ENCODE assay signal across 28 mouse cellular contexts in genomic region chr1:26459892-26460291, GRCm38 (mm10).
"Had no signal": no experiment of that assay in that cellular context is flagged by ENCODE, and none has a peak within 500 bp of the region (broad histone marks: within the 10 kb centered on the region; RNA-seq: fewer than 3 reads in every experiment).

No protein-coding gene starts in this region.

- H3K9me3 ChIP-seq: heart, embryonic 13.5 days; heart, embryonic 15.5 days; hindbrain, embryonic 13.5 days; hindbrain, embryonic 15.5 days; kidney, embryonic 15.5 days; limb, embryonic 10.5 days; limb, embryonic 12.5 days; liver, embryonic 13.5 days; liver, embryonic 15.5 days had no signal

- H3K4me3 ChIP-seq: heart, adult 2 months; heart, embryonic 13.5 days; heart, embryonic 15.5 days; hindbrain, embryonic 13.5 days; hindbrain, embryonic 15.5 days; kidney, embryonic 15.5 days; layer of hippocampus, adult 2 months; left cerebral cortex, adult 2 months; limb, embryonic 10.5 days; limb, embryonic 12.5 days; liver, embryonic 13.5 days; liver, embryonic 15.5 days had no signal

- H3K4me2 ChIP-seq: heart, embryonic 11.5 days; heart, embryonic 13.5 days; heart, embryonic 15.5 days; hindbrain, embryonic 13.5 days; hindbrain, embryonic 15.5 days; kidney, embryonic 15.5 days; limb, embryonic 12.5 days; liver, embryonic 11.5 days; liver, embryonic 13.5 days; liver, embryonic 15.5 days had no signal

- ATAC-seq: hindbrain, postnatal 0 days; intestine, embryonic 16.5 days had no signal

- DNase-seq: gastrocnemius, postnatal 14 days; gastrocnemius, postnatal 36 days; heart, adult 11 months; heart, adult 2 months; heart, postnatal 14 days; heart, postnatal 36 days; kidney, adult 11 months; kidney, adult 2 months; kidney, adult 9 months; kidney, postnatal 14 days; kidney, postnatal 36 days; liver; liver, embryonic 13.5 days had no signal

- H3K27ac ChIP-seq: heart, adult 2 months; heart, embryonic 13.5 days; heart, embryonic 15.5 days; hindbrain, embryonic 13.5 days; hindbrain, embryonic 15.5 days; hindbrain, postnatal 0 days; kidney, embryonic 15.5 days; kidney, postnatal 0 days; layer of hippocampus, adult 2 months; left cerebral cortex, adult 2 months; limb, embryonic 10.5 days; limb, embryonic 12.5 days; liver, embryonic 13.5 days; liver, embryonic 15.5 days had no signal

- H3K27me3 ChIP-seq: heart, embryonic 13.5 days; heart, embryonic 15.5 days; hindbrain, embryonic 13.5 days; hindbrain, embryonic 15.5 days; kidney, embryonic 15.5 days; limb, embryonic 12.5 days; liver, embryonic 13.5 days; liver, embryonic 15.5 days had no signal

- H3K9ac ChIP-seq: heart, embryonic 13.5 days; heart, embryonic 15.5 days; hindbrain, embryonic 13.5 days; hindbrain, embryonic 15.5 days; kidney, embryonic 15.5 days; limb, embryonic 12.5 days; liver, embryonic 13.5 days; liver, embryonic 15.5 days had no signal

- H3K36me3 ChIP-seq: heart, embryonic 13.5 days; heart, embryonic 15.5 days; hindbrain, embryonic 13.5 days; hindbrain, embryonic 15.5 days; kidney, embryonic 15.5 days; limb, embryonic 10.5 days; limb, embryonic 12.5 days; liver, embryonic 13.5 days; liver, embryonic 15.5 days had no signal

- H3K4me1 ChIP-seq: heart, embryonic 13.5 days; heart, embryonic 15.5 days; hindbrain, embryonic 13.5 days; hindbrain, embryonic 15.5 days; kidney, embryonic 15.5 days; limb, embryonic 10.5 days; limb, embryonic 12.5 days; liver, embryonic 13.5 days; liver, embryonic 15.5 days had no signal
